Mouse (Mus musculus): ENCODE results near the gene Zbtb20. TPM values are rescaled to one million over a fixed set of nuclear protein-coding genes. Genes with fewer than 3 reads are reported as not detected.

Zbtb20 gene
- polyA plus RNA-seq, 1 experiment from 2014 or later = 32.5 TPM

GRCm38 (mm10) chr16:43513933-43514332 is 638.3 kb downstream of the Zbtb20 start:
- no peaks in the 10 kb centered on the region for H3K27me3 ChIP-seq (ENCODE audit: insufficient read depth, poor library complexity, severe bottlenecking)
- H3K4me3 ChIP-seq = no peak overlapping the region
- H3K27ac ChIP-seq = no peak overlapping the region
- peaks cover 9% of the 10 kb centered on the region; the same call in 1 of the 2 replicates for H3K4me1 ChIP-seq
- no peak for DNase-seq (ENCODE audit: low spot score)
- 41% methylated on average over 5 of the region's 5 CpGs for WGBS
- H3K9me3 ChIP-seq = no peaks in the 10 kb centered on the region
- no peaks in the 10 kb centered on the region for H3K36me3 ChIP-seq

GRCm38 (mm10) chr16:43515538-43515937 is 639.9 kb downstream of the Zbtb20 start:
- H3K4me3 ChIP-seq = no peak overlapping the region

GRCm38 (mm10) chr16:43520274-43520673 is 644.6 kb downstream of the Zbtb20 start:
- H3K4me1 ChIP-seq = peaks cover 4% of the 10 kb centered on the region; the same call in 1 of the 2 replicates
- H3K36me3 ChIP-seq = no peaks in the 10 kb centered on the region
- 67% methylated on average over 2 of the region's 2 CpGs for WGBS
- DNase-seq (ENCODE audit: low spot score) = no peak
- H3K27ac ChIP-seq = no peak overlapping the region
- no peak overlapping the region for H3K4me3 ChIP-seq
- no peaks in the 10 kb centered on the region for H3K9me3 ChIP-seq
- H3K27me3 ChIP-seq (ENCODE audit: insufficient read depth, poor library complexity, severe bottlenecking) = no peaks in the 10 kb centered on the region

More at GRCm38 (mm10) chr16:43515538-43515937, 639.9 kb downstream of the Zbtb20 start:
- no peak for DNase-seq (ENCODE audit: low spot score)
- Histone ChIP-seq H3K27me3 (ENCODE audit: insufficient read depth, poor library complexity, severe bottlenecking) (no peaks in the 10 kb centered on the region), H3K9me3 (no peaks in the 10 kb centered on the region), H3K27ac (no peak overlapping the region), H3K36me3 (no peaks in the 10 kb centered on the region), H3K4me1 (peaks cover 12% of the 10 kb centered on the region; the same call in 1 of the 2 replicates)
- 67% methylated on average over 4 of the region's 4 CpGs for WGBS

GRCm38 (mm10) chr16:43522482-43522881 is 646.8 kb downstream of the Zbtb20 start:
- no peak overlapping the region for H3K27ac ChIP-seq
- WGBS = 92% methylated on average over 4 of the region's 4 CpGs
- H3K4me3 ChIP-seq = no peak overlapping the region
- DNase-seq (ENCODE audit: low spot score) = no peak
- H3K9me3 ChIP-seq = no peaks in the 10 kb centered on the region
- 0 out of 2 replicates have a peak, but pooled peaks cover 4% of the 10 kb centered on the region for H3K4me1 ChIP-seq
- H3K36me3 ChIP-seq = no peaks in the 10 kb centered on the region
- H3K27me3 ChIP-seq (ENCODE audit: insufficient read depth, poor library complexity, severe bottlenecking) = no peaks in the 10 kb centered on the region

GRCm38 (mm10) chr16:43524179-43524578 is 648.5 kb downstream of the Zbtb20 start:
- H3K27me3 ChIP-seq (ENCODE audit: insufficient read depth, poor library complexity, severe bottlenecking) = no peaks in the 10 kb centered on the region
- H3K36me3 ChIP-seq = no peaks in the 10 kb centered on the region
- no peaks in the 10 kb centered on the region for H3K9me3 ChIP-seq
- no peak overlapping the region for H3K27ac ChIP-seq
- 0 out of 2 replicates have a peak, but pooled peaks cover 4% of the 10 kb centered on the region for H3K4me1 ChIP-seq
- no peak for DNase-seq (ENCODE audit: low spot score)
- no peak overlapping the region for H3K4me3 ChIP-seq
- WGBS = 87% methylated on average over 9 of the region's 9 CpGs

GRCm38 (mm10) chr16:43525624-43526023 is 649.9 kb downstream of the Zbtb20 start:
- Histone ChIP-seq H3K27me3 (ENCODE audit: insufficient read depth, poor library complexity, severe bottlenecking) (no peaks in the 10 kb centered on the region), H3K9me3 (no peaks in the 10 kb centered on the region), H3K36me3 (no peaks in the 10 kb centered on the region), H3K27ac (no peak overlapping the region), H3K4me1 (0 out of 2 replicates have a peak, but pooled peaks cover under 1% of the 10 kb centered on the region), H3K4me3 (no peak overlapping the region)
- 90% methylated on average over 6 of the region's 6 CpGs for WGBS
- no peak for DNase-seq (ENCODE audit: low spot score)

- 67% methylated on average over 1 of the region's 1 CpGs for WGBS
- no peak overlapping the region for H3K27ac ChIP-seq
- H3K4me3 ChIP-seq = no peak overlapping the region
- no peaks in the 10 kb centered on the region for H3K36me3 ChIP-seq
- no peaks in the 10 kb centered on the region for H3K9me3 ChIP-seq
- H3K4me1 ChIP-seq = 0 out of 2 replicates have a peak, but pooled peaks cover under 1% of the 10 kb centered on the region
- no peaks in the 10 kb centered on the region for H3K27me3 ChIP-seq (ENCODE audit: insufficient read depth, poor library complexity, severe bottlenecking)
- no peak for DNase-seq (ENCODE audit: low spot score)
Observed at GRCm38 (mm10) chr16:43528300-43528699, 652.6 kb downstream of the Zbtb20 start.

GRCm38 (mm10) chr16:43531328-43531727 is 655.6 kb downstream of the Zbtb20 start:
- Histone ChIP-seq H3K27ac (no peak overlapping the region), H3K27me3 (ENCODE audit: insufficient read depth, poor library complexity, severe bottlenecking) (no peaks in the 10 kb centered on the region), H3K4me3 (no peak overlapping the region), H3K4me1 (0 out of 2 replicates have a peak, but pooled peaks cover 3% of the 10 kb centered on the region), H3K36me3 (no peaks in the 10 kb centered on the region), H3K9me3 (no peaks in the 10 kb centered on the region)
- WGBS = 86% methylated on average over 6 of the region's 6 CpGs
- no peak for DNase-seq (ENCODE audit: low spot score)

GRCm38 (mm10) chr16:43534103-43534502 is 658.4 kb downstream of the Zbtb20 start:
- peaks cover 11% of the 10 kb centered on the region; the same call in 1 of the 2 replicates for H3K4me1 ChIP-seq

GRCm38 (mm10) chr16:43535912-43536311 is 660.2 kb downstream of the Zbtb20 start:
- DNase-seq (ENCODE audit: low spot score) = no peak
- no peaks in the 10 kb centered on the region for H3K36me3 ChIP-seq
- peaks cover 11% of the 10 kb centered on the region; the same call in 1 of the 2 replicates for H3K4me1 ChIP-seq
- no peaks in the 10 kb centered on the region for H3K27me3 ChIP-seq (ENCODE audit: insufficient read depth, poor library complexity, severe bottlenecking)
- H3K4me3 ChIP-seq = no peak overlapping the region
- WGBS = 90% methylated on average over 1 of the region's 1 CpGs
- no peak overlapping the region for H3K27ac ChIP-seq
- no peaks in the 10 kb centered on the region for H3K9me3 ChIP-seq

More at GRCm38 (mm10) chr16:43534103-43534502, 658.4 kb downstream of the Zbtb20 start:
- Histone ChIP-seq H3K27ac (no peak overlapping the region), H3K36me3 (no peaks in the 10 kb centered on the region), H3K4me3 (no peak overlapping the region), H3K27me3 (ENCODE audit: insufficient read depth, poor library complexity, severe bottlenecking) (no peaks in the 10 kb centered on the region), H3K9me3 (no peaks in the 10 kb centered on the region)
- 90% methylated on average over 3 of the region's 3 CpGs for WGBS
- no peak for DNase-seq (ENCODE audit: low spot score)

- WGBS = 86% methylated on average over 7 of the region's 7 CpGs
- H3K4me1 ChIP-seq = peaks cover 11% of the 10 kb centered on the region; the same call in 1 of the 2 replicates
- H3K4me3 ChIP-seq = no peak overlapping the region
- no peaks in the 10 kb centered on the region for H3K27me3 ChIP-seq (ENCODE audit: insufficient read depth, poor library complexity, severe bottlenecking)
- H3K9me3 ChIP-seq = no peaks in the 10 kb centered on the region
- H3K27ac ChIP-seq = no peak overlapping the region
- DNase-seq (ENCODE audit: low spot score) = no peak
- no peaks in the 10 kb centered on the region for H3K36me3 ChIP-seq
Observed at GRCm38 (mm10) chr16:43537163-43537562, 661.5 kb downstream of the Zbtb20 start.

GRCm38 (mm10) chr16:43539659-43540096 is 664.0 kb downstream of the Zbtb20 start:
- Histone ChIP-seq H3K36me3 (no peaks in the 10 kb centered on the region), H3K27ac (no peak overlapping the region), H3K9me3 (no peaks in the 10 kb centered on the region), H3K4me3 (no peak overlapping the region), H3K4me1 (peaks cover 12% of the 10 kb centered on the region), H3K27me3 (ENCODE audit: insufficient read depth, poor library complexity, severe bottlenecking) (no peaks in the 10 kb centered on the region)
- no peak for DNase-seq (ENCODE audit: low spot score)
- WGBS = 79% methylated on average over 12 of the region's 12 CpGs

- H3K9me3 ChIP-seq = no peaks in the 10 kb centered on the region
- no peak overlapping the region for H3K27ac ChIP-seq
- DNase-seq (ENCODE audit: low spot score) = no peak
- 19% methylated on average over 3 of the region's 3 CpGs for WGBS
- no peaks in the 10 kb centered on the region for H3K36me3 ChIP-seq
- H3K4me3 ChIP-seq = no peak overlapping the region
- H3K27me3 ChIP-seq (ENCODE audit: insufficient read depth, poor library complexity, severe bottlenecking) = no peaks in the 10 kb centered on the region
- H3K4me1 ChIP-seq = peaks cover 12% of the 10 kb centered on the region
Observed at GRCm38 (mm10) chr16:43540108-43540507, 664.4 kb downstream of the Zbtb20 start.
